Mouse (Mus musculus) NIH3T3 (cell line): ENCODE results near the gene Tnfrsf26.
"Not testable (repeated sequence)": the region's sequence is repeated elsewhere in the genome, so short reads cannot be mapped to it uniquely, and the experiment has no call there.

ENCODE experiments used
- DNase-seq: peaks from one replicate; pipeline ENCODE4 v3.0.0-alpha.2; 2012; ENCODE audit warnings: low read depth

Tnfrsf26 gene

GRCm38 (mm10) chr7:143628540-143628939, at the start of gene Tnfrsf26:
Tnfrsf26 (minus strand) TSS chr7:143628722.
- DNase-seq = no peak

- DNase-seq = peak; percentile 41
Observed at GRCm38 (mm10) chr7:143666427-143667311, 38.1 kb upstream of the Tnfrsf26 start.

- no peak for DNase-seq
Observed at GRCm38 (mm10) chr7:143663470-143663869, 34.9 kb upstream of the Tnfrsf26 start.

GRCm38 (mm10) chr7:143660797-143661196, 32.3 kb upstream of the Tnfrsf26 start:
- peak; percentile 16 for DNase-seq

- DNase-seq = not testable (repeated sequence)
Observed at GRCm38 (mm10) chr7:143649769-143650346, 21.3 kb upstream of the Tnfrsf26 start.

GRCm38 (mm10) chr7:143649034-143649768, 20.7 kb upstream of the Tnfrsf26 start, which contains the start of gene Tnfrsf22:
Tnfrsf22 (minus strand) TSS chr7:143649661.
- peak; percentile 90 for DNase-seq

GRCm38 (mm10) chr7:143643949-143644348, 15.4 kb upstream of the Tnfrsf26 start:
- not testable (repeated sequence) for DNase-seq

GRCm38 (mm10) chr7:143636674-143637073, 8.2 kb upstream of the Tnfrsf26 start:
- no peak for DNase-seq

- peak; percentile 61 for DNase-seq
Observed at GRCm38 (mm10) chr7:143631503-143631902, 3.0 kb upstream of the Tnfrsf26 start.

GRCm38 (mm10) chr7:143629501-143629900, 979 bp upstream of the Tnfrsf26 start:
- DNase-seq = peak; percentile 34

- no peak for DNase-seq
Observed at GRCm38 (mm10) chr7:143627555-143628286, 801 bp downstream of the Tnfrsf26 start.

- DNase-seq = no peak
Observed at GRCm38 (mm10) chr7:143626178-143626577, 2.3 kb downstream of the Tnfrsf26 start.

- DNase-seq = peak; percentile 29
Observed at GRCm38 (mm10) chr7:143625151-143625550, 3.4 kb downstream of the Tnfrsf26 start.

- no peak for DNase-seq
Observed at GRCm38 (mm10) chr7:143624561-143624960, 4.0 kb downstream of the Tnfrsf26 start.

- no peak for DNase-seq
Observed at GRCm38 (mm10) chr7:143620951-143621350, 7.6 kb downstream of the Tnfrsf26 start.

- no peak for DNase-seq
Observed at GRCm38 (mm10) chr7:143614404-143615135, 14.0 kb downstream of the Tnfrsf26 start.

GRCm38 (mm10) chr7:143612215-143612614, 16.3 kb downstream of the Tnfrsf26 start:
- DNase-seq = peak; percentile 21

GRCm38 (mm10) chr7:143605321-143605720, 23.2 kb downstream of the Tnfrsf26 start:
- no peak for DNase-seq

- no peak for DNase-seq
Observed at GRCm38 (mm10) chr7:143604889-143605288, 23.6 kb downstream of the Tnfrsf26 start.

GRCm38 (mm10) chr7:143601705-143602104, 26.8 kb downstream of the Tnfrsf26 start:
- DNase-seq = peak; percentile 27

- DNase-seq = no peak
Observed at GRCm38 (mm10) chr7:143600231-143600740, 28.2 kb downstream of the Tnfrsf26 start.
